Mouse (Mus musculus): ENCODE data around the gene Mamdc4.

GRCm38 (mm10) chr2:25583120-25583481 is 8.5 kb upstream of the Mamdc4 start:
- TF ChIP-seq POLR2A (IDR thresholded peaks at IDR 0.05; ENCODE audit: insufficient read depth, low read depth, low read length): no peak
- no peak for TF ChIP-seq EP300 (IDR thresholded peaks at IDR 0.05; ENCODE audit: insufficient read depth, low read depth, low read length)
